Mouse (Mus musculus) megakaryocyte, embryonic 14.5 days (primary cell): ENCODE data around the gene Iqcb1.

Source experiments
- FLI1 ChIP-seq: IDR thresholded peaks from 2 replicates; pipeline ENCODE4 v1.6.1; 2012; ENCODE audit warnings: low read length, inconsistent platforms, mixed read lengths
- GATA1 ChIP-seq: IDR thresholded peaks from 3 replicates; pipeline ENCODE4 v1.6.1; 2012; ENCODE audit warnings: mixed read lengths, low read length, inconsistent platforms, borderline replicate concordance

DNA sequence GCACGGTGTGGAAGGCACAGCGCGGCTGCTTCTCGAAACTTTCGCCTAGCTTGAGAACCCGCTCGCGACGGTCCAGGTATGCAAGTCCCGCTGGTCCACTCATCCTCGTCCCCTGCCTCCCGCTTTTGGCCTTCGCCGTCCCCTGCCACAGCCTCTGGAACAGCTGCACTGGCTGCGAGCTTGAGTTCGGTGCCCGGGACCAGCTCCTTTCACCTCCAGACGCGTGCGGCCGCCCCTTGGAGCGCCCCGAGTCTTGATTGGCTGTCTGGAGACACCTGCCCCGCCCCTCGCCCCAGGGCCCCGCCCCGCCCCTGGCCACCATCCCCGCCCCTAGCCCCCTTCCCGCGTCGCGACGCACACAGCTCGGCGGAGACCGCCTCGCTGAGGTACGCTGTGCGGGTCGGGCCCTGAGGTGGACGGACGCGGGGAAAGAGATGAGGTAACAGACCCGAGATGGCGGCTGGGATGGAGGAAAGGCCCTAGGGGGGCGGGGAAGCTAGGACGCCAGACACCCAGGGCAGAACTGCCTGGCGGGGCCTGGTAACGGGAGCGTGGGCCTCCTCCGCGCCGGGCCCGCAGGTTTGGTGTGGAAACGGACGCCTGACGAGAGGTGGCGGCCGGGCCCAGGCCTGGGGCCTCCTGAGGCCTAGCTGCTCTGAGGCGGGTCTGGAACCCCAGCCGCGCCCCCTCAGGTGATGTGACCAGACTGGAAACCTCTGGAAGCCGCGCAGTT, at the start of gene Iqcb1:
- no peak for TF ChIP-seq GATA1
- no peak for TF ChIP-seq FLI1
